Mouse (Mus musculus) adrenal gland, adult 2 months (tissue): Measurements from ENCODE around the gene Mpg. TPM values are rescaled to one million over a fixed set of nuclear protein-coding genes. Genes with fewer than 3 reads are reported as not detected.
A peak's percentile ranks its signal among the peaks of the same experiment; 100 is the strongest.

Source experiments
- DNase-seq: peaks from one replicate; pipeline ENCODE4 v3.0.0; 2021
- polyA plus RNA-seq: library from polyadenylated mRNA; depleted of rRNA; stranded (reverse); fragments of >200 nt; gene quantifications from 2 replicates; pipeline ENCODE4 v1.2.3, GENCODE M21; 2012; rRNA removed
- total RNA-seq, 2 experiments: library from RNA; stranded (reverse); gene quantifications; 2 replicates each; pipeline ENCODE4 v1.2.3; 2021

The Mpg gene
- total and polyA plus RNA-seq, 3 experiments = 17.1 to 21.1 (median 19.6) TPM

- DNase-seq = peak; percentile 49
Measured at GRCm38 (mm10) chr11:32262674-32263415, 36.5 kb downstream of the Mpg start.

GRCm38 (mm10) chr11:32265117-32265738 lies 38.9 kb downstream of the Mpg start:
- no peak for DNase-seq

- no peak for DNase-seq
Measured at GRCm38 (mm10) chr11:32266194-32266593, 39.9 kb downstream of the Mpg start.

- no peak for DNase-seq
Measured at GRCm38 (mm10) chr11:32266776-32267175, 40.5 kb downstream of the Mpg start.

- DNase-seq = peak; percentile 98
Measured at GRCm38 (mm10) chr11:32267188-32267884, 41.0 kb downstream of the Mpg start, which contains the start of gene Nprl3. Nprl3 (minus strand) TSS chr11:32267707.

- DNase-seq = no peak
Measured at GRCm38 (mm10) chr11:32267964-32268363, 41.7 kb downstream of the Mpg start.

- no peak for DNase-seq
Measured at GRCm38 (mm10) chr11:32268952-32269351, 42.6 kb downstream of the Mpg start.

GRCm38 (mm10) chr11:32271178-32271577 lies 44.9 kb downstream of the Mpg start:
- no peak for DNase-seq

- DNase-seq = no peak
Measured at GRCm38 (mm10) chr11:32276347-32276746, 50.0 kb downstream of the Mpg start, which contains the start of gene Hba-x. Hba-x (plus strand) TSS chr11:32276400.

- no peak for DNase-seq
Measured at GRCm38 (mm10) chr11:32277736-32278457, 51.6 kb downstream of the Mpg start.

GRCm38 (mm10) chr11:32278458-32278957 lies 52.2 kb downstream of the Mpg start:
- no peak for DNase-seq

GRCm38 (mm10) chr11:32280646-32281045 lies 54.3 kb downstream of the Mpg start:
- DNase-seq = no peak

GRCm38 (mm10) chr11:32281416-32282144 lies 55.3 kb downstream of the Mpg start:
- no peak for DNase-seq

Other genes starting within 250 kb of the Mpg start
- 10 to 100 TPM; 26.5 to 42.6 TPM for gene Nsg2, start 226.0 kb upstream of the Mpg start, total RNA-seq
- 10.9 and 15.4 TPM in 2 replicates for gene Nsg2, start 226.0 kb upstream of the Mpg start, polyA plus RNA-seq
- under 1 TPM; 0.26 to 0.31 TPM for gene Il9r, start 26.2 kb upstream of the Mpg start, total RNA-seq
- gene Il9r, start 26.2 kb upstream of the Mpg start, polyA plus RNA-seq = 0.69 TPM in 1 of 2 replicates, not detected in the other
- 10 to 100 TPM in 1 of 2 experiments, 1 to 10 TPM in 1; 9.8 to 15.5 TPM for gene Snrnp25, start 21.1 kb upstream of the Mpg start, total RNA-seq
- gene Snrnp25, start 21.1 kb upstream of the Mpg start, polyA plus RNA-seq = 7.2 and 7.8 TPM in 2 replicates
- 10 to 100 TPM; 28.0 to 28.6 TPM for gene Rhbdf1, start 4.2 kb upstream of the Mpg start, total RNA-seq
- 137 and 151 TPM in 2 replicates for gene Rhbdf1, start 4.2 kb upstream of the Mpg start, polyA plus RNA-seq
- gene Nprl3, start 41.2 kb downstream of the Mpg start, total RNA-seq = 10 to 100 TPM; 58.6 to 68.2 TPM
- gene Nprl3, start 41.2 kb downstream of the Mpg start, polyA plus RNA-seq = 176 and 201 TPM in 2 replicates
- not detected for gene Hba-x, start 49.9 kb downstream of the Mpg start, total RNA-seq
- gene Hba-x, start 49.9 kb downstream of the Mpg start, polyA plus RNA-seq = not detected in 2 replicates
- gene Hba-a1, start 57.0 kb downstream of the Mpg start, total RNA-seq = 1,000 to 10,000 TPM; 2,365 to 2,621 TPM
- 1,833 and 2,428 TPM in 2 replicates for gene Hba-a1, start 57.0 kb downstream of the Mpg start, polyA plus RNA-seq
- gene Hbq1b, start 60.5 kb downstream of the Mpg start, total RNA-seq = under 1 TPM in 1 of 2 experiments, not detected in 1; 0.75 TPM
- 0.36 TPM in 1 of 2 replicates, not detected in the other for gene Hbq1b, start 60.5 kb downstream of the Mpg start, polyA plus RNA-seq
- gene Hba-a2, start 70.0 kb downstream of the Mpg start, total RNA-seq = 1,000 to 10,000 TPM; 1,707 to 1,770 TPM
- 1,248 and 1,571 TPM in 2 replicates for gene Hba-a2, start 70.0 kb downstream of the Mpg start, polyA plus RNA-seq
- not detected for gene Hbq1a, start 73.6 kb downstream of the Mpg start, total RNA-seq
- not detected in 2 replicates for gene Hbq1a, start 73.6 kb downstream of the Mpg start, polyA plus RNA-seq
- gene Sh3pxd2b, start 121.3 kb downstream of the Mpg start, total RNA-seq = 1 to 10 TPM; 5.2 to 7.4 TPM
- 3.0 and 3.4 TPM in 2 replicates for gene Sh3pxd2b, start 121.3 kb downstream of the Mpg start, polyA plus RNA-seq
- gene Ubtd2, start 228.9 kb downstream of the Mpg start, total RNA-seq = 10 to 100 TPM; 12.2 to 14.4 TPM
- gene Ubtd2, start 228.9 kb downstream of the Mpg start, polyA plus RNA-seq = 4.7 and 4.9 TPM in 2 replicates